Mouse (Mus musculus): ENCODE results near the gene Hadh. TPM values are rescaled to one million over a fixed set of nuclear protein-coding genes. Genes with fewer than 3 reads are reported as not detected.

Gene Hadh
- 155 and 189 TPM in 2 replicates for polyA plus RNA-seq (2015; fragmentation: Nextera tagmentation; extraction: Ambion mirVana)

GRCm38 (mm10) chr3:131271559-131272373 is at the start of gene Hadh:
Hadh (minus strand) TSS chr3:131272101.
- peaks cover 41% of the 10 kb centered on the region for H3K4me1 ChIP-seq (replicated peaks)
- under 1% methylated on average over 53 of the region's 54 CpGs for WGBS
- H3K4me2 ChIP-seq = peak within 1 kb of the TSS; percentile 68
- no peaks in the 10 kb centered on the region for H3K27me3 ChIP-seq
- H3K27ac ChIP-seq = peak within 1 kb of the TSS; percentile 93
- peak; percentile 93 for ATAC-seq (replicated peaks; ENCODE audit: insufficient number of reproducible peaks, insufficient read depth, low FRiP score, low read depth)
- peak within 1 kb of the TSS; percentile 84 for H3K9ac ChIP-seq
- H3K9me3 ChIP-seq (replicated peaks) = no peaks in the 10 kb centered on the region
- H3K4me3 ChIP-seq = peak within 1 kb of the TSS; percentile 84
- peaks cover 3% of the 10 kb centered on the region; the same call in 1 of the 2 replicates for H3K36me3 ChIP-seq

GRCm38 (mm10) chr3:131320184-131320583 is 48.3 kb upstream of the Hadh start:
- no peaks in the 10 kb centered on the region for H3K9me3 ChIP-seq (replicated peaks)
- no peak overlapping the region for H3K9ac ChIP-seq
- H3K4me2 ChIP-seq = peak overlapping the region; percentile 25; the same call in 1 of the 2 replicates
- no peak overlapping the region for H3K4me3 ChIP-seq
- no peak for ATAC-seq (replicated peaks; ENCODE audit: insufficient number of reproducible peaks, insufficient read depth, low FRiP score, low read depth)
- H3K27me3 ChIP-seq = no peaks in the 10 kb centered on the region
- peaks cover 2% of the 10 kb centered on the region for H3K4me1 ChIP-seq (replicated peaks)
- 5% methylated on average over 3 of the region's 3 CpGs for WGBS
- no peak overlapping the region for H3K27ac ChIP-seq
- H3K36me3 ChIP-seq = no peaks in the 10 kb centered on the region

GRCm38 (mm10) chr3:131318211-131318610 is 46.3 kb upstream of the Hadh start:
- Histone ChIP-seq H3K4me2 (no peak overlapping the region), H3K4me3 (no peak overlapping the region), H3K36me3 (no peaks in the 10 kb centered on the region), H3K9ac (no peak overlapping the region), H3K4me1 (replicated peaks) (peaks cover 2% of the 10 kb centered on the region), H3K27ac (no peak overlapping the region), H3K9me3 (replicated peaks) (no peaks in the 10 kb centered on the region), H3K27me3 (no peaks in the 10 kb centered on the region)
- 49% methylated on average over 2 of the region's 2 CpGs for WGBS
- ATAC-seq (replicated peaks; ENCODE audit: insufficient number of reproducible peaks, insufficient read depth, low FRiP score, low read depth) = no peak

- no peak overlapping the region for H3K27ac ChIP-seq
- no peak for ATAC-seq (replicated peaks; ENCODE audit: insufficient number of reproducible peaks, insufficient read depth, low FRiP score, low read depth)
These were observed 45.2 kb upstream of the Hadh start for GRCm38 (mm10) chr3:131317126-131317525.

GRCm38 (mm10) chr3:131315957-131316510 is 44.1 kb upstream of the Hadh start:
- Histone ChIP-seq H3K9ac (no peak overlapping the region), H3K36me3 (no peaks in the 10 kb centered on the region), H3K9me3 (replicated peaks) (no peaks in the 10 kb centered on the region), H3K4me2 (peak overlapping the region; percentile 40), H3K4me1 (replicated peaks) (peaks cover 2% of the 10 kb centered on the region), H3K27ac (no peak overlapping the region), H3K27me3 (no peaks in the 10 kb centered on the region), H3K4me3 (no peak overlapping the region)
- WGBS = 46% methylated on average over 4 of the region's 4 CpGs
- ATAC-seq (replicated peaks; ENCODE audit: insufficient number of reproducible peaks, insufficient read depth, low FRiP score, low read depth) = no peak

More at GRCm38 (mm10) chr3:131317126-131317525, 45.2 kb upstream of the Hadh start:
- 85% methylated on average over 1 of the region's 1 CpGs for WGBS
- no peaks in the 10 kb centered on the region for H3K36me3 ChIP-seq
- no peak overlapping the region for H3K4me2 ChIP-seq
- H3K27me3 ChIP-seq = no peaks in the 10 kb centered on the region
- no peaks in the 10 kb centered on the region for H3K9me3 ChIP-seq (replicated peaks)
- H3K4me3 ChIP-seq = no peak overlapping the region
- H3K4me1 ChIP-seq (replicated peaks) = peaks cover 2% of the 10 kb centered on the region
- H3K9ac ChIP-seq = no peak overlapping the region

GRCm38 (mm10) chr3:131312340-131312739 is 40.4 kb upstream of the Hadh start:
- no peak overlapping the region for H3K9ac ChIP-seq
- H3K27ac ChIP-seq = no peak overlapping the region
- H3K4me1 ChIP-seq (replicated peaks) = no peaks in the 10 kb centered on the region; the same call in 1 of the 2 replicates
- no peaks in the 10 kb centered on the region for H3K27me3 ChIP-seq
- ATAC-seq (replicated peaks; ENCODE audit: insufficient number of reproducible peaks, insufficient read depth, low FRiP score, low read depth) = no peak
- H3K4me2 ChIP-seq = no peak overlapping the region
- H3K36me3 ChIP-seq = no peaks in the 10 kb centered on the region
- no peak overlapping the region for H3K4me3 ChIP-seq
- WGBS = 65% methylated on average over 9 of the region's 9 CpGs
- peaks cover 12% of the 10 kb centered on the region; the same call in 1 of the 2 replicates for H3K9me3 ChIP-seq (replicated peaks)

GRCm38 (mm10) chr3:131310572-131310971 is 38.7 kb upstream of the Hadh start:
- Histone ChIP-seq H3K4me3 (no peak overlapping the region), H3K27ac (no peak overlapping the region), H3K27me3 (no peaks in the 10 kb centered on the region), H3K4me2 (no peak overlapping the region), H3K9me3 (replicated peaks) (peaks cover 12% of the 10 kb centered on the region; the same call in 1 of the 2 replicates), H3K4me1 (replicated peaks) (no peaks in the 10 kb centered on the region), H3K36me3 (no peaks in the 10 kb centered on the region), H3K9ac (no peak overlapping the region)
- ATAC-seq (replicated peaks; ENCODE audit: insufficient number of reproducible peaks, insufficient read depth, low FRiP score, low read depth) = no peak
- 84% methylated on average over 4 of the region's 4 CpGs for WGBS

- Histone ChIP-seq H3K36me3 (no peaks in the 10 kb centered on the region), H3K27ac (no peak overlapping the region)
These were observed 35.9 kb upstream of the Hadh start for GRCm38 (mm10) chr3:131307811-131308210.

GRCm38 (mm10) chr3:131306255-131306654 is 34.4 kb upstream of the Hadh start:
- Histone ChIP-seq H3K9me3 (replicated peaks) (peaks cover 12% of the 10 kb centered on the region; the same call in 1 of the 2 replicates), H3K36me3 (no peaks in the 10 kb centered on the region), H3K4me3 (no peak overlapping the region), H3K4me2 (no peak overlapping the region), H3K9ac (no peak overlapping the region), H3K4me1 (replicated peaks) (peaks cover 6% of the 10 kb centered on the region), H3K27ac (no peak overlapping the region), H3K27me3 (no peaks in the 10 kb centered on the region)
- no peak for ATAC-seq (replicated peaks; ENCODE audit: insufficient number of reproducible peaks, insufficient read depth, low FRiP score, low read depth)
- 82% methylated on average over 7 of the region's 7 CpGs for WGBS

More at GRCm38 (mm10) chr3:131307811-131308210, 35.9 kb upstream of the Hadh start:
- WGBS = 81% methylated on average over 3 of the region's 3 CpGs
- Histone ChIP-seq H3K9me3 (replicated peaks) (peaks cover 12% of the 10 kb centered on the region; the same call in 1 of the 2 replicates), H3K27me3 (no peaks in the 10 kb centered on the region), H3K4me3 (no peak overlapping the region), H3K4me2 (no peak overlapping the region), H3K9ac (no peak overlapping the region), H3K4me1 (replicated peaks) (no peaks in the 10 kb centered on the region)
- ATAC-seq (replicated peaks; ENCODE audit: insufficient number of reproducible peaks, insufficient read depth, low FRiP score, low read depth) = no peak

GRCm38 (mm10) chr3:131303320-131303714 is 31.4 kb upstream of the Hadh start:
- Histone ChIP-seq H3K36me3 (no peaks in the 10 kb centered on the region), H3K4me3 (peak overlapping the region; percentile 77), H3K4me1 (replicated peaks) (peaks cover 6% of the 10 kb centered on the region), H3K27me3 (no peaks in the 10 kb centered on the region), H3K4me2 (peak overlapping the region; percentile 97), H3K9ac (peak overlapping the region; percentile 72), H3K9me3 (replicated peaks) (no peaks in the 10 kb centered on the region), H3K27ac (no peak overlapping the region)
- no peak for ATAC-seq (replicated peaks; ENCODE audit: insufficient number of reproducible peaks, insufficient read depth, low FRiP score, low read depth)
- WGBS = 18% methylated on average over 5 of the region's 5 CpGs

- H3K36me3 ChIP-seq = no peaks in the 10 kb centered on the region; the same call in 1 of the 2 replicates
- no peaks in the 10 kb centered on the region for H3K9me3 ChIP-seq (replicated peaks)
- peak within 1 kb of the TSS; percentile 77 for H3K4me3 ChIP-seq
- peak within 1 kb of the TSS; percentile 97 for H3K4me2 ChIP-seq
- peaks cover 6% of the 10 kb centered on the region for H3K4me1 ChIP-seq (replicated peaks)
- ATAC-seq (replicated peaks; ENCODE audit: insufficient number of reproducible peaks, insufficient read depth, low FRiP score, low read depth) = peak; percentile 97
- peak within 1 kb of the TSS; percentile 72 for H3K9ac ChIP-seq
- 1% methylated on average over 71 of the region's 71 CpGs for WGBS
- H3K27me3 ChIP-seq = no peaks in the 10 kb centered on the region
- H3K27ac ChIP-seq = peak within 1 kb of the TSS; percentile 88
These were observed 30.8 kb upstream of the Hadh start, which contains the start of gene Cyp2u1 for GRCm38 (mm10) chr3:131302452-131303319. Cyp2u1 (minus strand) TSS chr3:131303227.
